8 mouse cellular contexts compared by ENCODE assay signal in genomic region chr16:38090341-38091005, GRCm38 (mm10). TPM values are rescaled to one million over a fixed set of nuclear protein-coding genes. Genes with fewer than 3 reads are reported as not detected.
A peak's percentile ranks its signal among the peaks of the same experiment; 100 is the strongest.
DNase-seq lines count a peak whose midpoint lies in the region; ATAC-seq lines count a peak whose summit lies in the region.

No protein-coding gene starts in this region.

- H3K9ac ChIP-seq in hindbrain, embryonic 13.5 days: peak overlapping the region; percentile 100

- peaks cover 38% of the 10 kb centered on the region for H3K4me1 ChIP-seq in hindbrain, embryonic 13.5 days (replicated peaks)

- under 1% methylated on average over 17 of the region's 17 CpGs for WGBS in hindbrain, embryonic 13.5 days
- WGBS in macrophage (ENCODE audit: missing documents): 1% methylated on average over 16 of the region's 17 CpGs

- H3K9me3 ChIP-seq in hindbrain, embryonic 13.5 days: no peaks in the 10 kb centered on the region

- ATAC-seq in CD4-positive, CD25-positive, alpha-beta regulatory T cell, adult 4 months: no peak
- no peak for ATAC-seq in hindbrain, embryonic 13.5 days (ENCODE audit: low FRiP score)

- peak overlapping the region; percentile 100 for H3K27ac ChIP-seq in hindbrain, embryonic 13.5 days
- peak overlapping the region; percentile 68 for H3K27ac ChIP-seq in macrophage

- H3K79me2 ChIP-seq in macrophage (ENCODE audit: inconsistent target): peaks cover 56% of the 10 kb centered on the region

- H3K4me2 ChIP-seq in hindbrain, embryonic 13.5 days: peak overlapping the region; percentile 77

- no peaks in the 10 kb centered on the region for H3K36me3 ChIP-seq in hindbrain, embryonic 13.5 days
- no peaks in the 10 kb centered on the region for H3K36me3 ChIP-seq in macrophage (ENCODE audit: inconsistent target)

- no peaks in the 10 kb centered on the region for H3K27me3 ChIP-seq in hindbrain, embryonic 13.5 days

- peak; percentile 37 for DNase-seq in CD4-positive, CD25-positive, alpha-beta regulatory T cell, adult 2 months (ENCODE audit: low read depth, low spot score)
- DNase-seq in ovary, postnatal 36 days (ENCODE audit: low spot score): peak; percentile 11
- no peak for DNase-seq in ovary, adult 18-20 months (ENCODE audit: low spot score)
- DNase-seq in thymus, postnatal 4 days: peak; percentile 42
- DNase-seq in T-cell, adult 2 months (ENCODE audit: low spot score): no peak

- H3K4me3 ChIP-seq in hindbrain, embryonic 13.5 days: peak overlapping the region; percentile 97
- H3K4me3 ChIP-seq in macrophage (ENCODE audit: inconsistent target): peak overlapping the region; percentile 94

RNA-seq across cellular contexts. Expression of gene Gsk3b, which starts 1.7 kb away (rescaled TPM):
- polyA plus RNA-seq in CD4-positive, CD25-positive, alpha-beta regulatory T cell, adult 4 months (2017; shearing (Covaris generic)): 10 to 100 TPM; 53.4 to 61.7 TPM
- polyA plus RNA-seq in hindbrain, embryonic 13.5 days (2015; fragmentation: Nextera tagmentation; extraction: Ambion mirVana): 156 and 157 TPM in 2 replicates
- total RNA-seq in macrophage (2018; cell fraction: chromatin; rRNA removed): 100 to 1,000 TPM in 23 of 26 experiments, 10 to 100 TPM in 3; 89.0 to 203 (median 163) TPM
- total RNA-seq in macrophage (2018; cell fraction: cytosol; rRNA removed): 10 to 100 TPM; 60.3 to 87.0 (median 71.8) TPM
- 100 to 1,000 TPM in 15 of 26 experiments, 10 to 100 TPM in 11; 77.4 to 155 (median 101) TPM for total RNA-seq in macrophage (2018; cell fraction: nucleus; rRNA removed)
- 31.4 to 45.3 TPM (median 38.2 TPM) in 3 replicates for polyA plus RNA-seq in macrophage (2018)

Comparison
In these comparisons a context has a peak if more than half of its experiments do, and no peak if none do; other contexts are left out.
1. DNase-seq: peak in CD4-positive, CD25-positive, alpha-beta regulatory T cell, adult 2 months (single experiment), ovary, postnatal 36 days (single experiment) and thymus, postnatal 4 days (single experiment); none in ovary, adult 18-20 months (single experiment) and T-cell, adult 2 months (single experiment).